In genomic region chr2:106064316-106064715, GRCm38 (mm10) we compare ENCODE assay signal across 32 mouse cellular contexts.
"Had no signal": no experiment of that assay in that cellular context is flagged by ENCODE, and none has a peak within 500 bp of the region (broad histone marks: within the 10 kb centered on the region; RNA-seq: fewer than 3 reads in every experiment).

No protein-coding gene starts in this region.

- H3K4me2 ChIP-seq: heart, embryonic 11.5 days; heart, embryonic 12.5 days; heart, embryonic 13.5 days; heart, embryonic 15.5 days; hindbrain, embryonic 12.5 days; hindbrain, embryonic 13.5 days; hindbrain, embryonic 14.5 days; hindbrain, embryonic 15.5 days; intestine, embryonic 15.5 days; kidney, embryonic 15.5 days had no signal

- H3K36me3 ChIP-seq: heart, embryonic 10.5 days; heart, embryonic 12.5 days; heart, embryonic 13.5 days; heart, embryonic 15.5 days; hindbrain, embryonic 10.5 days; hindbrain, embryonic 12.5 days; hindbrain, embryonic 13.5 days; hindbrain, embryonic 15.5 days; intestine, embryonic 15.5 days; kidney, embryonic 15.5 days had no signal

- H3K9me3 ChIP-seq: heart, embryonic 10.5 days; heart, embryonic 12.5 days; heart, embryonic 13.5 days; heart, embryonic 15.5 days; hindbrain, embryonic 10.5 days; hindbrain, embryonic 12.5 days; hindbrain, embryonic 13.5 days; hindbrain, embryonic 15.5 days; intestine, embryonic 15.5 days; kidney, embryonic 15.5 days had no signal

- H3K9ac ChIP-seq: heart, embryonic 12.5 days; heart, embryonic 13.5 days; heart, embryonic 15.5 days; hindbrain, embryonic 12.5 days; hindbrain, embryonic 13.5 days; hindbrain, embryonic 14.5 days; hindbrain, embryonic 15.5 days; intestine, embryonic 15.5 days; kidney, embryonic 15.5 days had no signal

- H3K27ac ChIP-seq: heart, embryonic 10.5 days; heart, embryonic 13.5 days; heart, embryonic 15.5 days; hindbrain, embryonic 10.5 days; hindbrain, embryonic 12.5 days; hindbrain, embryonic 13.5 days; hindbrain, embryonic 14.5 days; hindbrain, embryonic 15.5 days; hindbrain, postnatal 0 days; intestine, embryonic 15.5 days; kidney, embryonic 15.5 days; kidney, postnatal 0 days; layer of hippocampus, adult 2 months; left cerebral cortex, adult 2 months had no signal

- H3K4me3 ChIP-seq: heart, embryonic 10.5 days; heart, embryonic 12.5 days; heart, embryonic 13.5 days; heart, embryonic 15.5 days; hindbrain, embryonic 10.5 days; hindbrain, embryonic 12.5 days; hindbrain, embryonic 13.5 days; hindbrain, embryonic 15.5 days; intestine, embryonic 15.5 days; kidney, embryonic 15.5 days; layer of hippocampus, adult 2 months; left cerebral cortex, adult 2 months had no signal

- H3K4me1 ChIP-seq: heart, embryonic 10.5 days; heart, embryonic 12.5 days; heart, embryonic 13.5 days; heart, embryonic 15.5 days; hindbrain, embryonic 10.5 days; hindbrain, embryonic 12.5 days; hindbrain, embryonic 13.5 days; hindbrain, embryonic 15.5 days; intestine, embryonic 15.5 days; kidney, embryonic 15.5 days had no signal

- H3K27me3 ChIP-seq: heart, embryonic 12.5 days; heart, embryonic 13.5 days; heart, embryonic 15.5 days; hindbrain, embryonic 12.5 days; hindbrain, embryonic 15.5 days; intestine, embryonic 15.5 days; kidney, embryonic 15.5 days had no signal

- DNase-seq: heart, postnatal 10 days; heart, postnatal 14 days; heart, postnatal 36 days; heart, postnatal 4 days; kidney, adult 11 months; kidney, adult 18-20 months; kidney, adult 2 months; kidney, adult 8-10 months; kidney, adult 9 months; kidney, postnatal 10 days; kidney, postnatal 14 days; kidney, postnatal 25 days; kidney, postnatal 36 days; kidney, postnatal 4 days; layer of hippocampus, adult 9-11 months; layer of hippocampus, postnatal 36 days had no signal
